Mouse (Mus musculus) limb, embryonic 10.5 days (tissue): ENCODE measurements around the gene Ptprt. TPM values are rescaled to one million over a fixed set of nuclear protein-coding genes. Genes with fewer than 3 reads are reported as not detected.
"Not testable (repeated sequence)": the region's sequence is repeated elsewhere in the genome, so short reads cannot be mapped to it uniquely, and the experiment has no call there.

Source experiments
- DNase-seq: peaks from one replicate; pipeline ENCODE4 v3.0.0-alpha.2; 2017; ENCODE audit warnings: low spot score
- H3K27ac ChIP-seq: fragments of 300-500 bp; sonication (generic); 2 replicates; pipeline ENCODE4 v1.5.1; 2016; ENCODE audit warnings: mild to moderate bottlenecking
- H3K27me3 ChIP-seq: fragments of 300-500 bp; sonication (generic); 2 replicates; pipeline ENCODE4 v1.6.1; 2016; ENCODE audit warnings: low read depth, mild to moderate bottlenecking; ENCODE audit not compliant: poor library complexity, severe bottlenecking
- H3K36me3 ChIP-seq: fragments of 300-500 bp; sonication (generic); 2 replicates; pipeline ENCODE4 v1.6.1; 2016; ENCODE audit warnings: mild to moderate bottlenecking, moderate library complexity
- H3K4me1 ChIP-seq: fragments of 300-500 bp; sonication (generic); 2 replicates; pipeline ENCODE4 v1.6.1; 2016
- H3K4me3 ChIP-seq: fragments of 300-500 bp; sonication (generic); 2 replicates; pipeline ENCODE4 v1.5.1; 2016; ENCODE audit warnings: mild to moderate bottlenecking, moderate library complexity
- H3K9me3 ChIP-seq: fragments of 300-500 bp; sonication (generic); replicated peaks from 2 replicates; pipeline ENCODE4 v1.6.1; 2016; ENCODE audit warnings: mild to moderate bottlenecking
- WGBS: fragments of 180-500 bp; shearing (Covaris S2); methylation state at CpG from one replicate; pipeline ENCODE4 v1.1.7; 2016; 5-methylcytosine and 5-hydroxymethylcytosine counted together
- polyA plus RNA-seq: library from polyadenylated mRNA; unstranded; fragments of >200 nt; fragmentation: Nextera tagmentation; extraction: Ambion mirVana; gene quantifications from 2 replicates; pipeline ENCODE4 v1.2.1, GENCODE M21; 2016

Ptprt gene
- polyA plus RNA-seq, 1 experiment from 2014 or later, result 1.0 TPM

- Histone ChIP-seq H3K36me3 (no peaks in the 10 kb centered on the region), H3K4me1 (no peaks in the 10 kb centered on the region), H3K9me3 (no peaks in the 10 kb centered on the region), H3K4me3 (no peak overlapping the region), H3K27ac (no peak overlapping the region), H3K27me3 (no peaks in the 10 kb centered on the region)
- WGBS, result 86% methylated on average over 9 of the region's 9 CpGs
- DNase-seq, result no peak
Measured at GRCm38 (mm10) chr2:161553651-161554050, 1107.3 kb downstream of the Ptprt start.

DNA sequence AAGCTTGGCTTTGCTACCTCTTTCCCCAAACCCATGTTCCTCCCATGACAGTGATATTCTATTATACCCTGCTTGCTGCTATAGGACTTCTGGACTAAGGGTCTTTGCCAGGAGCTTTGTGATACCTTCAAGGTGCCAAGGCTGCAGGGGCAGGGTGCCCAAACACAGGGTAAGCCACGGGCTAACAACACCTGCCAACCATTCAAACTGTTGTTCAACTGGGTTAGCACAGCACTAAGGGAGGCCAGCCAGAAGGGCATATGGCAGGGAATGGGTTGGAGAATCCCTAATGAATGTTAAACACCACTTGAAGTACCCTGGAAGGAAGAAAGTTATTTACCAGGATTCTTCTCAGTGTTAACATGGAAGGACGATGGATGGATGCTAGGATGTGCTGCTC, 1108.9 kb downstream of the Ptprt start:
- no peak overlapping the region for H3K27ac ChIP-seq

GRCm38 (mm10) chr2:161549577-161549976, 1111.4 kb downstream of the Ptprt start:
- no peaks in the 10 kb centered on the region for H3K27me3 ChIP-seq
- H3K4me1 ChIP-seq, result peaks cover 7% of the 10 kb centered on the region
- no peak overlapping the region for H3K4me3 ChIP-seq
- 87% methylated on average over 5 of the region's 5 CpGs for WGBS
- H3K9me3 ChIP-seq, result no peaks in the 10 kb centered on the region
- H3K27ac ChIP-seq, result no peak overlapping the region
- DNase-seq, result no peak
- H3K36me3 ChIP-seq, result no peaks in the 10 kb centered on the region

More for the DNA sequence above, 1108.9 kb downstream of the Ptprt start:
- H3K9me3 ChIP-seq, result no peaks in the 10 kb centered on the region
- 92% methylated on average over 2 of the region's 2 CpGs for WGBS
- no peaks in the 10 kb centered on the region for H3K4me1 ChIP-seq
- DNase-seq, result no peak
- no peaks in the 10 kb centered on the region for H3K27me3 ChIP-seq
- no peaks in the 10 kb centered on the region for H3K36me3 ChIP-seq
- H3K4me3 ChIP-seq, result no peak overlapping the region

- Histone ChIP-seq H3K4me1 (peaks cover 7% of the 10 kb centered on the region), H3K36me3 (no peaks in the 10 kb centered on the region), H3K27ac (no peak overlapping the region), H3K9me3 (no peaks in the 10 kb centered on the region), H3K27me3 (no peaks in the 10 kb centered on the region), H3K4me3 (no peak overlapping the region)
- 88% methylated on average over 5 of the region's 5 CpGs for WGBS
- DNase-seq, result no peak
Measured at GRCm38 (mm10) chr2:161547318-161547717, 1113.6 kb downstream of the Ptprt start.

DNA sequence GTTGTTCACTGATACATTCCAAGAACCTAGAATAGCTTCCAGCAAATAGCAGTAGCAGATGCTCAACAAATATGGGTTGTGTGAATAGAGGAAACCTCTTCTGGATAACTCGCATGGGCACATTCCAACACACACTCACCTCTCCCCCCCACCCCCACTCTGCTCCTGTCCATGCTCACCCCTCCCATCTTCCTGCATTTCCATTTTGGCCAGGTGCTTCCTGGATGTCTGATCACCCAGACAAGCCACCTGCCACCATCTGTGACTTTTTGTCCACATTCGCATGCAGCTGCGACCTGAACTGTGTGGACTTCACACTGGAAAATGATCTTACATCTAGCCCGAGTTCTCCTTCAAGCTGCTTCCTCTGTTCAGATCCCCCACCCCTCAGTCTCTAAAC, 1115.5 kb downstream of the Ptprt start:
- 86% methylated on average over 4 of the region's 4 CpGs for WGBS
- H3K9me3 ChIP-seq, result no peaks in the 10 kb centered on the region
- DNase-seq, result no peak
- peaks cover 7% of the 10 kb centered on the region for H3K4me1 ChIP-seq
- H3K4me3 ChIP-seq, result no peak overlapping the region
- H3K27me3 ChIP-seq, result no peaks in the 10 kb centered on the region
- no peaks in the 10 kb centered on the region for H3K36me3 ChIP-seq
- no peak overlapping the region for H3K27ac ChIP-seq

DNA sequence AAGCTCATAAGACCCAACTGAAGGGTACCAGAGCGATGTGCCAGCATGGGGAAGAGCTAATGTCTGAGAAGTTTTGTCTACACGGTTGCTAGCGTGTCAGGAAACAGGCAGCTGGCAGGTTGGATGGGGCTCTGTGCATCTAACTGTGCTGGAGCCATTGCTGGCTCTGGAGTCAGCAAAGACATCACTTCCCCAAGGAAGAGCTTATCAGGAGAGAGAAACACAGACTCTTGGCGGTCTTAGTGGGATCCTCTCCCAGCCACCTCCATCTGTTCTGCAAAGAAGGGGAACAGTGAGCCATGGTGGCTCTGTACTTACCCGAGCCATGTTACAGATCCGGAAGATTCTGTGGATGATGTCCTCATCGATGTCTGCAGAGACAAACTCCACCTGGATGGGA, 1126.8 kb downstream of the Ptprt start:
- Histone ChIP-seq H3K27ac (no peak overlapping the region), H3K27me3 (no peaks in the 10 kb centered on the region), H3K4me1 (no peaks in the 10 kb centered on the region), H3K9me3 (no peaks in the 10 kb centered on the region), H3K4me3 (no peak overlapping the region), H3K36me3 (no peaks in the 10 kb centered on the region)
- 93% methylated on average over 7 of the region's 7 CpGs for WGBS
- no peak for DNase-seq

DNA sequence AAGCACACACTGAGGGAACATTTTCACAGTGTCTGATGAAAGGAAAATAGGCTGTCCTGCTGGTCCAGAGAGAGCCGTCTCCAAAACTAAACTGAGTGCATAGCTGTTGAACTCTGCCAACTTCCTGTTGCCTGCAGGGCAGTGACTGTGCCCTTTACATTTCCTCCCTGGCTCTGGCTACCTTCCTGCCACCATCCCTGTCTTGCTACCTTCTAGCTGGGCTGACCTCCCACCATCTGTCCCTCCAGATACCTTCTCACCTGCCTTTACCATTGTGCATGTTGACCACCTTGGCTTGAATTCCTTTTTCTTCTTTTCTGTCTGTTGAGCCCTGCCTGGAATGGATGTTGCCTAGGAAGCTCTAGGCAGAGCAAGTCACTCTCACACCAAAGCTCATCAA, 1133.8 kb downstream of the Ptprt start:
- 73% methylated on average over 1 of the region's 1 CpGs for WGBS
- no peaks in the 10 kb centered on the region for H3K4me1 ChIP-seq
- no peak overlapping the region for H3K4me3 ChIP-seq
- H3K27me3 ChIP-seq, result no peaks in the 10 kb centered on the region
- H3K9me3 ChIP-seq, result no peaks in the 10 kb centered on the region
- H3K27ac ChIP-seq, result no peak overlapping the region
- no peak for DNase-seq
- no peaks in the 10 kb centered on the region for H3K36me3 ChIP-seq

DNA sequence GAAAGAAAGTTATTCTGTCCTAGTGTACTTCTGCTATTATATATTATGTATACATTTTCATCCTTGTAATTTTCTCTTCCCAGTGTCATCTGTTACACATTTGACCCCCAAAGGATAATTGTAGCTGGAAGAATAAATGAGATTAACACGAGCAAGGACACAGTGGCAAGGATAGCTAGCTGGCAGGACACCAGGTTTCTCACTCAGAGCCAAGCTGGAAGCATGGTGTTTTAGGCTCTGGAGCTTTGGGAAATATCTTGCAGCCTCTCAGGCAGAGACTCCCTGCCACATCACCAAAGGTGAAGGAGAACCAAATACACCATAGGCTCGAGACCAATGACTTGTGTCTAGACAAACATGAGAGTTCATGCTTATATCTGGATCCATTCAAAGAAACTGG, 1141.3 kb downstream of the Ptprt start:
- Histone ChIP-seq H3K4me1 (no peaks in the 10 kb centered on the region), H3K4me3 (no peak overlapping the region), H3K27me3 (no peaks in the 10 kb centered on the region), H3K27ac (no peak overlapping the region), H3K36me3 (no peaks in the 10 kb centered on the region), H3K9me3 (no peaks in the 10 kb centered on the region)
- DNase-seq, result no peak
- WGBS, result 81% methylated on average over 2 of the region's 2 CpGs

- 80% methylated on average over 5 of the region's 5 CpGs for WGBS
- H3K4me3 ChIP-seq, result no peak overlapping the region
- H3K27ac ChIP-seq, result no peak overlapping the region
- no peaks in the 10 kb centered on the region for H3K36me3 ChIP-seq
- DNase-seq, result no peak
- no peaks in the 10 kb centered on the region for H3K9me3 ChIP-seq
- no peaks in the 10 kb centered on the region for H3K27me3 ChIP-seq
- no peaks in the 10 kb centered on the region for H3K4me1 ChIP-seq
Measured at GRCm38 (mm10) chr2:161516921-161517320, 1144.0 kb downstream of the Ptprt start.

DNA sequence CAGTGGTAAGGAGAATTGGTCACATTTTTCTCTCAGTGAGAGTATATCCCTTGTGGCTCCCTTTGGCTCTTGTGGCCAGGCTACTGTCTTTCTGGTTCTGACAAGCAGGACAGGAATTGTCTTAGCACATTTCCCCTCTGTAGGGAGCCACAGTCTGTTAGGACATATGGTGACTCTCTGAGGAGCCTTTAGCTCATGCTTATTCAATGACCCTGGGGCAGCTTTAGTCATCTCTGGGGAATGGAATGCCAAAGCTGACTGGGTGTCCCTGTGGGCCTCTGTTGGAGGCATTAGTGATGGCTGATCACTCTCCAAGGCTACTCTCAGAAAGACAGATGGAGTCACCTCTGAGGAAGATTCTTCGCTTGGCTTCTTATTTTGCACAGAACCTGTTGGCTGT, 1147.7 kb downstream of the Ptprt start:
- H3K4me3 ChIP-seq, result no peak overlapping the region
- H3K36me3 ChIP-seq, result no peaks in the 10 kb centered on the region
- 81% methylated on average over 1 of the region's 1 CpGs for WGBS
- H3K9me3 ChIP-seq, result no peaks in the 10 kb centered on the region
- DNase-seq, result no peak
- peaks cover 6% of the 10 kb centered on the region; the same call in 1 of the 2 replicates for H3K4me1 ChIP-seq
- no peak overlapping the region for H3K27ac ChIP-seq
- no peaks in the 10 kb centered on the region for H3K27me3 ChIP-seq

GRCm38 (mm10) chr2:161511880-161512570, 1148.9 kb downstream of the Ptprt start:
- not testable (repeated sequence) for H3K36me3 ChIP-seq, H3K27me3 ChIP-seq, H3K4me3 ChIP-seq, H3K9me3 ChIP-seq, DNase-seq, H3K4me1 ChIP-seq
- 24% methylated on average over 6 of the region's 15 CpGs for WGBS
- peak overlapping the region; percentile 58; the same call in 1 of the 2 replicates for H3K27ac ChIP-seq

- Histone ChIP-seq H3K36me3 (no peaks in the 10 kb centered on the region), H3K9me3 (no peaks in the 10 kb centered on the region), H3K27me3 (no peaks in the 10 kb centered on the region), H3K4me3 (peak overlapping the region; percentile 59), H3K4me1 (peaks cover 6% of the 10 kb centered on the region; the same call in 1 of the 2 replicates), H3K27ac (peak overlapping the region; percentile 81)
- 30% methylated on average over 8 of the region's 8 CpGs for WGBS
- DNase-seq, result no peak
Measured at GRCm38 (mm10) chr2:161511101-161511759, 1149.7 kb downstream of the Ptprt start.

GRCm38 (mm10) chr2:161499097-161499899, 1161.6 kb downstream of the Ptprt start:
- WGBS, result 12% methylated on average over 13 of the region's 13 CpGs
- Histone ChIP-seq H3K4me3 (peak overlapping the region; percentile 44), H3K9me3 (no peaks in the 10 kb centered on the region), H3K36me3 (no peaks in the 10 kb centered on the region), H3K27ac (no peak overlapping the region), H3K27me3 (no peaks in the 10 kb centered on the region), H3K4me1 (peaks cover 11% of the 10 kb centered on the region)
- no peak for DNase-seq
